Mouse (Mus musculus) stomach, embryonic 16.5 days (tissue): ENCODE data around the gene Cysltr1. TPM values are rescaled to one million over a fixed set of nuclear protein-coding genes. Genes with fewer than 3 reads are reported as not detected.

Experiments
- ATAC-seq: fragments of 200-750 bp; cut with Nextera tagmentation; 2 replicates; pipeline ENCODE4 v1.8.0; 2017; ENCODE audit warnings: moderate number of reproducible peaks, moderate TSS enrichment; ENCODE audit not compliant: insufficient read depth, low FRiP score
- H3K27ac ChIP-seq: fragments of 300-500 bp; sonication (generic); 2 replicates; pipeline ENCODE4 v1.5.1; 2014; ENCODE audit warnings: low read length
- H3K27me3 ChIP-seq: fragments of 300-500 bp; sonication (generic); 2 replicates; pipeline ENCODE4 v1.6.1; 2014; ENCODE audit warnings: low read length, control low read depth, mixed read lengths; ENCODE audit not compliant: control insufficient read depth, insufficient read depth
- H3K36me3 ChIP-seq: fragments of 300-500 bp; sonication (generic); 2 replicates; pipeline ENCODE4 v1.6.1; 2014; ENCODE audit warnings: low read length; ENCODE audit not compliant: control insufficient read depth, insufficient read depth
- H3K4me1 ChIP-seq: fragments of 300-500 bp; sonication (generic); 2 replicates; pipeline ENCODE4 v1.6.1; 2014; ENCODE audit warnings: low read length, control low read depth, mixed read lengths; ENCODE audit not compliant: control insufficient read depth, insufficient read depth
- H3K4me2 ChIP-seq: fragments of 300-500 bp; sonication (generic); 2 replicates; pipeline ENCODE4 v1.6.1; 2014; ENCODE audit warnings: low read depth, low read length, mixed read lengths
- H3K4me3 ChIP-seq: fragments of 300-500 bp; sonication (generic); replicated peaks from 2 replicates; pipeline ENCODE4 v1.5.1; 2014; ENCODE audit warnings: mild to moderate bottlenecking, low read length
- H3K9ac ChIP-seq: fragments of 300-500 bp; sonication (generic); 2 replicates; pipeline ENCODE4 v1.6.1; 2014; ENCODE audit warnings: low read length
- H3K9me3 ChIP-seq: fragments of 300-500 bp; sonication (generic); replicated peaks from 2 replicates; pipeline ENCODE4 v1.6.1; 2016; ENCODE audit warnings: low read length, control low read depth; ENCODE audit not compliant: control insufficient read depth
- WGBS: fragments of 180-500 bp; shearing (Covaris S2); extraction: QIAGEN DNeasy Blood & Tissue Kit; methylation state at CpG from one replicate; pipeline ENCODE4 v1.1.7; 2014; 5-methylcytosine and 5-hydroxymethylcytosine counted together
- polyA plus RNA-seq: library from polyadenylated mRNA; unstranded; fragments of >200 nt; fragmentation: Nextera tagmentation; extraction: Ambion mirVana; gene quantifications from 2 replicates; pipeline ENCODE4 v1.2.1, GENCODE M21; 2015

Cysltr1 gene
- polyA plus RNA-seq, 1 experiment from 2014 or later = 4.7 TPM

GRCm38 (mm10) chrX:106582886-106583285, 20.6 kb downstream of the Cysltr1 start, which contains the start of gene Gm5127:
Gm5127 (plus strand) TSS chrX:106583186.
- H3K4me1 ChIP-seq = no peaks in the 10 kb centered on the region
- H3K4me2 ChIP-seq = no peak within 1 kb of the TSS
- H3K4me3 ChIP-seq = no peak within 1 kb of the TSS
- no peak within 1 kb of the TSS for H3K9ac ChIP-seq
- H3K9me3 ChIP-seq = no peaks in the 10 kb centered on the region
- no peaks in the 10 kb centered on the region; the same call in 1 of the 2 replicates for H3K27me3 ChIP-seq
- no peaks in the 10 kb centered on the region for H3K36me3 ChIP-seq
- ATAC-seq = no peak
- WGBS = 44% methylated on average over 3 of the region's 3 CpGs
- H3K27ac ChIP-seq = no peak within 1 kb of the TSS

GRCm38 (mm10) chrX:106582197-106582596, 21.3 kb downstream of the Cysltr1 start:
- H3K27me3 ChIP-seq = no peaks in the 10 kb centered on the region; the same call in 1 of the 2 replicates
- H3K9me3 ChIP-seq = no peaks in the 10 kb centered on the region
- H3K9ac ChIP-seq = no peak overlapping the region
- ATAC-seq = no peak
- H3K4me1 ChIP-seq = no peaks in the 10 kb centered on the region
- no peak overlapping the region for H3K4me2 ChIP-seq
- H3K4me3 ChIP-seq = no peak overlapping the region
- H3K36me3 ChIP-seq = no peaks in the 10 kb centered on the region
- WGBS = 47% methylated on average over 2 of the region's 2 CpGs
- H3K27ac ChIP-seq = no peak overlapping the region

GRCm38 (mm10) chrX:106580410-106580809, 23.1 kb downstream of the Cysltr1 start:
- H3K27me3 ChIP-seq = no peaks in the 10 kb centered on the region; the same call in 1 of the 2 replicates
- no peak for ATAC-seq
- H3K4me2 ChIP-seq = no peak overlapping the region
- no peaks in the 10 kb centered on the region for H3K9me3 ChIP-seq
- no peaks in the 10 kb centered on the region for H3K4me1 ChIP-seq
- no peak overlapping the region for H3K4me3 ChIP-seq
- no peak overlapping the region for H3K9ac ChIP-seq
- no peak overlapping the region for H3K27ac ChIP-seq
- no peaks in the 10 kb centered on the region for H3K36me3 ChIP-seq

- no peak overlapping the region for H3K27ac ChIP-seq
- H3K9ac ChIP-seq = no peak overlapping the region
- no peaks in the 10 kb centered on the region for H3K4me1 ChIP-seq
- H3K4me3 ChIP-seq = no peak overlapping the region
- H3K27me3 ChIP-seq = no peaks in the 10 kb centered on the region; the same call in 1 of the 2 replicates
- no peak for ATAC-seq
- no peaks in the 10 kb centered on the region for H3K9me3 ChIP-seq
- H3K36me3 ChIP-seq = no peaks in the 10 kb centered on the region
- 76% methylated on average over 3 of the region's 3 CpGs for WGBS
- H3K4me2 ChIP-seq = no peak overlapping the region
Measured at GRCm38 (mm10) chrX:106578966-106579365, 24.5 kb downstream of the Cysltr1 start.

GRCm38 (mm10) chrX:106555457-106555856, 48.0 kb downstream of the Cysltr1 start:
- Histone ChIP-seq H3K4me1 (no peaks in the 10 kb centered on the region), H3K27me3 (no peaks in the 10 kb centered on the region), H3K9ac (no peak overlapping the region), H3K4me3 (no peak overlapping the region), H3K4me2 (no peak overlapping the region), H3K36me3 (no peaks in the 10 kb centered on the region), H3K27ac (no peak overlapping the region), H3K9me3 (no peaks in the 10 kb centered on the region)
- ATAC-seq = no peak
- WGBS = 70% methylated on average over 2 of the region's 2 CpGs

- no peak overlapping the region for H3K9ac ChIP-seq
- no peak overlapping the region for H3K4me2 ChIP-seq
- WGBS = 38% methylated on average over 3 of the region's 3 CpGs
- no peak for ATAC-seq
- no peaks in the 10 kb centered on the region for H3K4me1 ChIP-seq
- H3K27ac ChIP-seq = no peak overlapping the region
- no peaks in the 10 kb centered on the region for H3K9me3 ChIP-seq
- H3K36me3 ChIP-seq = no peaks in the 10 kb centered on the region
- no peaks in the 10 kb centered on the region for H3K27me3 ChIP-seq
- H3K4me3 ChIP-seq = no peak overlapping the region
Measured at GRCm38 (mm10) chrX:106536359-106536758, 67.1 kb downstream of the Cysltr1 start.

Other genes with a start within 250 kb of the Cysltr1 start
- 3.6 and 4.6 TPM in 2 replicates for gene Fndc3c1, start 118.3 kb downstream of the Cysltr1 start, polyA plus RNA-seq
- gene Gm5127, start 20.5 kb downstream of the Cysltr1 start, polyA plus RNA-seq = 0.21 and 0.55 TPM in 2 replicates
- gene Rtl3, start 237.0 kb upstream of the Cysltr1 start, polyA plus RNA-seq = 48.3 and 51.0 TPM in 2 replicates